Mouse (Mus musculus): ENCODE results near the gene Gpr4. TPM values are rescaled to one million over a fixed set of nuclear protein-coding genes. Genes with fewer than 3 reads are reported as not detected.

Gpr4 gene
- total RNA-seq, 2 experiments from 2014 or later: 2.4 to 3.8 TPM

DNA sequence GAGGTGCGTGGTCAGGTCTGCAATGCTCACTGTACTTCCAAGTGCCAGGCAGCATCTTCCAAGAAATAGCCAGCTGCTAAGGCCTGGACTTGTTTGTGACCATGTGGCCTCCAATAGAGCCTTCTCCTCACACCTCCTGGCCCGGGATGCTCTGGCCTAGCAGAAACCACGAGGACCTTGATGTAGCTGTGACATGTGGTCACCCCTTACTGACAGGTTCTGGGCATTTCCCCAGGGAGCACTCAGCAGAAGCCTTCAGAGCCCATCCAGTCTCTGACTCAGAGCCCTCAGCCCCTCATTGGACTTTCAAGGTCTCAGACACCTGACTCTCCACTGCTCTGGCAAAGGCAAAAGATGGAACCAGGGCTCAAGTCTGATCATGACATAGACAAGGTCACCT is 32.7 kb downstream of the Gpr4 start:
- intact Hi-C loops (cut with DNase I): no loop called here
- peak overlapping the region; percentile 11; the same call in 1 of the 2 replicates for H3K27ac ChIP-seq
- H3K4me3 ChIP-seq: no peak overlapping the region
- TF ChIP-seq CTCF (IDR thresholded peaks at IDR 0.05): no peak
- no peak for DNase-seq (ENCODE audit: extremely low spot score in 1 of 2, low spot score in 2 of 2)

DNA sequence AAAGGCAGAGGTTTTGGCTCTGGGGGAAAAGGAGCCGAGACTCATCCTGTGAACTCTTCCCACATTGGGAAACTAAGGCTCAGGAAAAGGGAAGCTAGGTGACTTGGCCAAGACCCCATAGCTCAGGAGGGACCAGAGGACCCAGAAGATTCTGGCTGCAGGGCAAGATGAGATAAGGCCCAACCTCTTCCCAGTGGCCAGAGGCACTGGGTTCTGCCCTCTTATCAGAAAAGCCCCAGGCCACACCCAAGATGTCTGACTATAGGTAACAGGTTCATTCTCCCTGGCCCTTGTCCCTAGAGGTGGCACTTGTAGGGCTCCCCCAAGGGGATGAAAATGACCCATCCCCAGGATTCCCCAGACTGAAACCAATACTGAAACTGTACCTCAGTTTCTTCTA is 34.5 kb downstream of the Gpr4 start:
- intact Hi-C loops (cut with DNase I): no loop called here
- H3K4me3 ChIP-seq: no peak overlapping the region
- H3K27ac ChIP-seq: no peak overlapping the region
- no peak for DNase-seq (ENCODE audit: extremely low spot score in 1 of 2, low spot score in 2 of 2)
- no peak for TF ChIP-seq CTCF (IDR thresholded peaks at IDR 0.05)

DNA sequence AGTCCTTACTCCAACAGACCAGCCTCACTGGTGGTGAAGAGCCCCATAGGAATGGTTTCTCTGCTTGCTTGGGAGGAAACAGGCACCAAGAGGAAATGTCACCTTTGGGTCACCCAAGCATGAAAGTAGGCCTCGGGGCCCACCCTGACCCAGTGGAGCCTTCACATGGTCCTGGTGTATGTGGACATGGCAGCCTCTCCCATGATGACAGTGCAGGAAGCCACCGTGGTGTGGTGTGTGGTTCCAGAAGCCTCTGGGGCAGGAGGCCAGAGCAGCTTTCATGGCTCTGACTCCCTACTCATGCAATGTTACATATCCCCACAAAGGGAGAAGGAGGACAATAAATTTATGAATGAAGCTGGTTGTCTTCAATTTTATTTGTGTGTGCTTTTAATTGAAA is 35.2 kb downstream of the Gpr4 start:
- intact Hi-C loops (cut with DNase I): no loop called here
- no peak for TF ChIP-seq CTCF (IDR thresholded peaks at IDR 0.05)
- Histone ChIP-seq H3K27ac (no peak overlapping the region), H3K4me3 (no peak overlapping the region)
- no peak for DNase-seq (ENCODE audit: extremely low spot score in 1 of 2, low spot score in 2 of 2)

DNA sequence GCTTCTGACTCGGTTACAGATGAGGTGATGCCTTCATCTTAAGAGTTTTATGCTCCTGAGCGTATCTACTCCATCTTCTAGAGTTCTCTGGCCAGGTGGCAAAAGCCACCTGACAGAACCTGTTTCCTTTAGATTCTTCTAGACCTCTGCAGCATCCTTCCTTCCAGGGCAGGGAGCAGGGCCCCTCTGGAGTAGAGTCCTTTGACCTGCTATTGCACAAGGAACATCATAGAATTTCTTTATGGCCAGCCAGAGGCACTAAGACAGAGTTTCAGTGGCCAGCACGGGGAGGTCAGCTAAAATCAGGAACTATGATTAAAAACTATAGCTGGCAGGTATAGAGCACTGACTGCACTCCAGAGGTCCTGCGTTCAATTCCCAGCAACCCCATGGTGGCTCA is 39.7 kb downstream of the Gpr4 start:
- no peak for DNase-seq (ENCODE audit: extremely low spot score in 1 of 2, low spot score in 2 of 2)
- H3K27ac ChIP-seq: no peak overlapping the region
- no peak overlapping the region for H3K4me3 ChIP-seq
- intact Hi-C loops (cut with DNase I): no loop called here
- TF ChIP-seq CTCF (IDR thresholded peaks at IDR 0.05): no peak

DNA sequence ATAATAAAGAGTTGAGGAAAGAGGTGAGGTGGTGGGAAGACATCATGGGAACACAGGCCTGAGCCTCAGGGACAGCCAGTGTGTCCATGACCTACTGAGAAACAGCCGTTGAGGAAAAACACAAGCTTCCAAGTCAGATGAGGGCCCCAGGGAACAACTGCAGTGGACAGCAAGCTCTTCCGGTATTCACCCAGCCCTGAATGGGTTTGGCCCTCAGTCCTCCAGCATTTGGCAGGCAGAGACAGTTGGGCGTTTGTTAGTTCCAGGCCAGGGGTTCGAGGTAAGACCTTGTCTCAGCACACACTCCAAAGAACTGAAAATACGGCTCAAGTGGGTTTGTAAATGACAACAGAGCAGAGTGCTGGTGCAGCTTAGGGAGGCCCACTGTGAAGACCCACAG is 41.1 kb downstream of the Gpr4 start:
- no peak overlapping the region for H3K4me3 ChIP-seq
- H3K27ac ChIP-seq: no peak overlapping the region
- no peak for DNase-seq (ENCODE audit: extremely low spot score in 1 of 2, low spot score in 2 of 2)
- TF ChIP-seq CTCF (IDR thresholded peaks at IDR 0.05): no peak
- intact Hi-C loops (cut with DNase I): no loop called here

DNA sequence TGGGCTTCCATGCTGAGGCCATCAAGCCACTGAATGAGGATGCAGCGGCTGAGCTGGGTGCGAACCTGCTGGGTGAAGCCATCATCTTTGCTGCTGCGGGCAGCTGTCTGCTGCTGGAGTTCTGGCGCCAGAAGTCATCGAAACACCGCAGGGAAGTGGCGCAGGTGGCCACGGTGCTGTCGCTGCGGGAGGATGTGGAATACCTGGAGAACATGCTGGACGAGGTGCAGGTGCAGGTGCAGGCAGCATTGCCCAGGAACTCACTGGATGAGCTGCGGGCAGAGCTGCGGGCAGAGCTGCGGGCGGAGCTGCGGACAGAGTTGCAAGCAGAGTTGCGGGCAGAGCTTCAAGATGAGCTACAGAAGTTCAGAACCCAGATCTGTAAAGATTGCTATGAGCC is 43.1 kb downstream of the Gpr4 start:
- TF ChIP-seq CTCF (IDR thresholded peaks at IDR 0.05): no peak
- intact Hi-C loops (cut with DNase I): no loop called here
- H3K4me3 ChIP-seq: no peak overlapping the region
- no peak overlapping the region for H3K27ac ChIP-seq
- no peak for DNase-seq (ENCODE audit: extremely low spot score in 1 of 2, low spot score in 2 of 2)

DNA sequence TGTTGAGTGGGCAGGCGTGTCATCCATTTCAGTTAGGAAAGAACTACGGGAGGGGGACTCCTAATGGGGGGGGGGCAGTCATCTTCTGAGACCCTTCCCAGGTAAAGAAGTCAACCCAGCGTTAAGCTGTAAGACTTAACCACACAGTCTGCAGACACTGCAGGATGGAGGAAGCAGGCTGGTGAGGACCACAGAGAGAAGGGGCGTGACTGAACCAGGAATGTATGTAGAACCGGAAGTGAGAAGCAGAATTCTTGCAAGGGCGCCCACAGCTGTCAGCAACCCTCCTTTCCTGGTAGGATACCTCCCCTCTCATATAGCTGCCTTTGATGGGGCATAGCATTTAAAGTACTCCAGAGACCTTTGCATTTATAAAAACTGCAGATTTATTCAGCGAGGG is 44.2 kb downstream of the Gpr4 start:
- Histone ChIP-seq H3K4me3 (no peak overlapping the region), H3K27ac (no peak overlapping the region)
- intact Hi-C loops (cut with DNase I): no loop called here
- no peak for TF ChIP-seq CTCF (IDR thresholded peaks at IDR 0.05)
- DNase-seq (ENCODE audit: extremely low spot score in 1 of 2, low spot score in 2 of 2): no peak

DNA sequence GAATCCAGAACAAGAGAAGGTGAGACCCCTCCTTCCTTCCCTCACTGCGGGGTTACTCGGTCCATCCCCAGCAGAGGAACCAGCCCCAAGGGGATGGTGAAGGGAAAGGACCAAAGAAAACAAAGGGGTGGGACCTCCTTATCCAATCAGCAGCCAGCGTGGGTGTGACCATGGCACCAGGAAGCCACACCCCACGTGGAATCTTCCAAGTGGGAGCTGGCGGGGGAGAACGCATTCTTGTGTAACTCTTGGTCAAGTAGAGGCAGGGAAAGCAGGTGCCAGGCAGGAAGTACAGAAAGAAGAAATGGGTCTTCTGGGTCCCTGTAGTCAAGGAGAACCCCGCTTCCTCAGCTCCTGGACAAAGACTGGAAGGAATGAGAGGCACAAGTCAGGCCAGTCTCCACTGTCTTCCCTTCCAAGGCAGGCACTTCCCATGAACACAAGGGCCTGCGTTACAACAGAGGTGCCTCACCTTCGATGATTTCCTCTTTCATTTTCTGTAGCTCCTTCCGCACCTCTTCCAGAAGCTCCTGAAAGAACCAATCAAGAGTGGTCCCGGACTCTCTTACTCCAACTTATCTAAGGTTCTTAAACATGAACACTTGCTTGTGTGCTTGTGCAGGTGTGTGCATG is 45.2 kb downstream of the Gpr4 start:
- no peak for TF ChIP-seq CTCF (IDR thresholded peaks at IDR 0.05)
- peak; percentile 29 to 45 for DNase-seq (ENCODE audit: extremely low spot score in 1 of 2, low spot score in 2 of 2)
- intact Hi-C loops (cut with DNase I): no loop called here
- Histone ChIP-seq H3K4me3 (no peak overlapping the region), H3K27ac (no peak overlapping the region)

DNA sequence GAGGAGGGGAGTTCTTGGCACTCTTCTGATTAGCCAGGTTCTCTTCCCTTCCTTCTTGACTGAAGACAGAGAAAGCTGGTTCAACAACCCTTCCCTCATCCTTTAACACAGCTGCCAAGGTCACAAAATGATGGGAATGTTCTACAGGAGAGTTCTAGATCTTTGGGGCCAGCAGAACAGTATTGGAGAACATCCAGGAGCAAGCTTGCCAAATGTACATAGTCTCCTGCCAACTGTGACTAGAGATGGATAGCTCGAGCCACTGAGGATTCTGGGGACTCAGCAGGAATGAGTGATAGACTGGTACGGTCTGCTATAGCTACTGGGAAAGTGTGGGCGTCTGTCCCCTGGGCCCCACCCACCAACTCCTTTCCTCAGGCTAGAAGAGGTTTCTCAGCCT is 46.0 kb downstream of the Gpr4 start:
- TF ChIP-seq CTCF (IDR thresholded peaks at IDR 0.05): no peak
- intact Hi-C loops (cut with DNase I): no loop called here
- no peak for DNase-seq (ENCODE audit: extremely low spot score in 1 of 2, low spot score in 2 of 2)
- no peak overlapping the region for H3K27ac ChIP-seq
- H3K4me3 ChIP-seq: no peak overlapping the region

DNA sequence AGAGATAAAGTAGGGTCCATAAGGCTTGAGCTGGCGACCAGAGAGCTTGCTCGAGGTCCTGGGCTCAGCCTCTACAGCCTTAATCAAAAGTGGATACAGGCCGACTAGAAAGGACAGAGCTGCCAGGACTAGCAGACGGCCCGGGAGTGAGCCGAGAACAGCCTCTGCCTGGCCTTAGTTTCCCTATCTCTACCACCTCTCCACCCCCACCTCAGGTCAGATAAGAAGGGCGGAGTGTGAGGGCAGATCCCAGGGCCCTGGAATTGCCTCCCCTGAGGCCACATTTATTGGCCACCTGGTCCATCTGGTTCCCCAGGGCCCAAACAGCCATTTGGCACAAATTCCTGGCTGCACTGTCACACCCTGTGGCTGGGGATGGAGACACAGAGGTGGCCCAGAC is 52.8 kb downstream of the Gpr4 start:
- no peak for DNase-seq (ENCODE audit: extremely low spot score in 1 of 2, low spot score in 2 of 2)
- no peak for TF ChIP-seq CTCF (IDR thresholded peaks at IDR 0.05)
- Histone ChIP-seq H3K27ac (no peak overlapping the region), H3K4me3 (no peak overlapping the region)
- intact Hi-C loops (cut with DNase I): no loop called here

DNA sequence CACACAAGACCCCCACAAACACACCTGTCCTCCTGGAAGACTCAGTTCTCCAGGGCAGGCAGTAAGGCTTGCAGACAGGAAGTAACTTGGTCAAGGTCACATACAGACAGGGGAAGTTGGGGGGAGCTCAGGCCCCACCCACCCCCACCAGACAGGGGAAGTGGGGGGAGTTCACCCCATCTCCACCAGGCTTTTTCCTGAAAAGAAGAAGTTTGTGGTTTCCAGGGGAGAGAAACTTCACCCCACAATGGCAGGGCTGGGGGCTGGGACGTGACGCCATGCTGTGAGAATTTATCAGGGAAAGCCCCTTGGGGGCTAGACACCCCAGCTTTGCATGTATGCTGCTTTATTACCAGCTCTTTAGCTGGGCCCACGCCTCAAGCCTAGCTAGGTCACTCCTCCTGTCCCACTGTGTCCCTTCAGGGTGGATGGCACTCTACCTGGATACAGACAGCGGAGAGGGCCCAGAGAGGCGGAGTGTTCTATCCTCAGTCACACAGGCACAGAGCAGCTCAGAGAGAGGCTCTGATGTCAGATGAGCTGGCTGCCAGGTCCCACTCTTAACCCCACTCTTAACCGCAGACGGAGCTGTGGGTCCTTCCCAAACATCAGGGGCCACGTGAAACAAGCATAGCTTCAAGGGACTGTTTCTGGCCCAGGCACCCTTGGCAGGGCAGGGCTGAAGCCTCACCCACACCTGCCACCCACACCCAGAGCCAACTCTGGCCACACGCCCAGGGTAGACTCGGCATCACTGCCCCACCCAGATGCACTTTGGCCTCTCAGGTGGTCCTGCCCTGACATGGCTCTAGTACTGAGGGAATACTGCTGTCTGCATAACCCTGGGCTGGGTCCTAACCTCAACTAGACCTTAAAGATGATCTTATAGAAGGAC is 53.8 kb downstream of the Gpr4 start:
- Histone ChIP-seq H3K4me3 (no peak overlapping the region), H3K27ac (no peak overlapping the region)
- TF ChIP-seq CTCF (IDR thresholded peaks at IDR 0.05): no peak
- DNase-seq (ENCODE audit: extremely low spot score in 1 of 2, low spot score in 2 of 2): no peak
- intact Hi-C loops (cut with DNase I): no loop called here

DNA sequence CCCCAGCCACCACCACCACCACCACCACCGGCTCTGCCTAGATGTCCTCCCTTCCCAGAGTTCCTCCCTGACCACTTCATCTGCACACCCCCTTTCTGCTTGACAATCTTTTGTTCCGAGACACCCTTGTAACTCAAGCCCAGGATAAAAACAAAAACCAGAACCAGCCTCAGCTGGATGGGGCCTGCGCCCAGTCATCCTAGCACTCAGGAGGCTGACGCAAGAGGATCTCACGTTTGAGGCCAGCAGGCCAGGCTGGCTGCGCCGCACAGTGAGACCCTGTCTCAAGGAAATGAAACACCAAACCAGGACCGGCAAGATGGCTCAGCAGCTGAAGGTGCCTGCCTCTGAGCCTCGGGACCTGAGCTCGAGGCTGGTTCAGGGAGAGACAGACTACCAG is 54.7 kb downstream of the Gpr4 start:
- no peak for DNase-seq (ENCODE audit: extremely low spot score in 1 of 2, low spot score in 2 of 2)
- TF ChIP-seq CTCF (IDR thresholded peaks at IDR 0.05): no peak
- no peak overlapping the region for H3K4me3 ChIP-seq
- H3K27ac ChIP-seq: no peak overlapping the region
- intact Hi-C loops (cut with DNase I): no loop called here

All from left cerebral cortex, adult 2 months (tissue).